Mouse (Mus musculus): ENCODE measurements around the gene Cdk5r1.

DNA sequence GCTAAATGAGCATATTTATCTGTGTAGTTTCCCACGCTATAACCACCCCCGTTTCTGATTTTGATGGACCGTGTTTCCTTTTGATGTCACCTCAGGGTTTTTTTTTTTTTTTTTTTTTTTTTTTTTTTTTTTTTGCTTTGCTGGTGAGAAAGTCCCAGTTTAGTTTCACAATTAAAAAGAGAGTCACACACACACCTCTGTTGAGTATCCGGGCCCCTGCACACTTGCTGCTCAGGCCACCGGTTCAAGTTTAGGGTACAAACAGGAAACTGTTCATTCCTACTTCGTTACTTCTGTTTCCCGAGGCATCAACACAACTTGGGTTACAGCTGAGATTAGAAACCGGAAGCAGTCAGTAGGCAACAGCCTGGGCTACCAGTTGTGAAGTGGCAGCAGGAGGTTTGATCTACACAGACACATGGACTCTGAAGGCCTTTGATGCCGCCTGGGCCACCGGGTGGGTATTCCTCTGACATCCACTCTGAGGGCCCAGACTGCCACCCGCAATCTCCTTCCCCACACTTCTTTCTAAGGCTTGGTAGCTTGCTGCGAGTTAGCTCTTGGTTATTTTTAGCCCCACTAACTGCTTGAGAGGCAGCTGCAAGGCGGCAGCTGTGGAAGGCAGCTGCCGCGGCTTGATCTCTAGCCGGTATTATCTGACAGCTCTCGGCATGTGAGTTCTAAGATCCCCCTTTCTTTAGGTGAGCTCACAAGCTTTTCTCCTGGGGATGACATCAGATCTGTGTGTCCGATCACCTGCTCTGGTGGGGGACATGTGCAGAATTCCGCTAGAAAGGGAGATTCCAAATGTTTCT, 31.7 kb downstream of the Cdk5r1 start:
- TF ChIP-seq MAX (IDR thresholded peaks at IDR 0.05; ENCODE audit: low read length) = no peak
- no peak for TF ChIP-seq TAL1 (IDR thresholded peaks at IDR 0.05; ENCODE audit: low read length)
- no peak for TF ChIP-seq CTCF (IDR thresholded peaks at IDR 0.05 in 2 of 3, conservative IDR thresholded peaks at IDR 0.05 in 1 of 3; ENCODE audit: control insufficient read depth in 1 of 3, insufficient read depth in 1 of 3, low read depth in 2 of 3, low read length in 3 of 3, poor library complexity in 1 of 3, severe bottlenecking in 1 of 3)
- no peak for TF ChIP-seq KAT2A (conservative IDR thresholded peaks at IDR 0.05; ENCODE audit: low read depth, low read length)
- TF ChIP-seq POLR2A (IDR thresholded peaks at IDR 0.05; ENCODE audit: control insufficient read depth in 1 of 2, insufficient read depth in 1 of 2, low read depth in 1 of 2, low read length in 2 of 2, poor library complexity in 1 of 2) = no peak
- no peak for TF ChIP-seq EP300 (IDR thresholded peaks at IDR 0.05; ENCODE audit: low read depth in 1 of 2, low read length in 2 of 2)
- TF ChIP-seq ZKSCAN1 (IDR thresholded peaks at IDR 0.05; ENCODE audit: low read depth, low read length) = no peak
- no peak for TF ChIP-seq USF2 (IDR thresholded peaks at IDR 0.05; ENCODE audit: borderline replicate concordance in 1 of 2, insufficient read depth in 1 of 2, low read depth in 1 of 2, low read length in 2 of 2)

Measured in MEL (cell line).